Mouse (Mus musculus) liver, embryonic 14.5 days (tissue): ENCODE data around the gene Mpc2. TPM values are rescaled to one million over a fixed set of nuclear protein-coding genes. Genes with fewer than 3 reads are reported as not detected.

Experiments
- ATAC-seq: fragments of 200-750 bp; cut with Nextera tagmentation; 2 replicates; pipeline ENCODE4 v1.8.0; 2017; ENCODE audit warnings: moderate number of reproducible peaks, mild to moderate bottlenecking, moderate library complexity; ENCODE audit not compliant: insufficient read depth
- DNase-seq, 3 experiments: peaks; one replicate each; pipeline ENCODE4 v3.0.0-alpha.2; 2012 to 2013; ENCODE audit warnings: low read depth in 3 of 3, low spot score in 3 of 3
- H3K27ac ChIP-seq: fragments of 300-500 bp; sonication (generic); 2 replicates; pipeline ENCODE4 v1.5.1; 2014; ENCODE audit warnings: moderate library complexity, mild to moderate bottlenecking, control low read depth, inconsistent platforms
- H3K27me3 ChIP-seq: fragments of 300-500 bp; sonication (generic); 2 replicates; pipeline ENCODE4 v1.6.1; 2014; ENCODE audit warnings: mild to moderate bottlenecking, low read length, moderate library complexity; ENCODE audit not compliant: control insufficient read depth, insufficient read depth
- H3K36me3 ChIP-seq: fragments of 300-500 bp; sonication (generic); replicated peaks from 2 replicates; pipeline ENCODE4 v1.6.1; 2014; ENCODE audit warnings: low read depth; ENCODE audit not compliant: control insufficient read depth, insufficient read depth
- H3K4me1 ChIP-seq, 2 experiments: fragments of 200-500 bp in 1 of 2; fragments of 300-500 bp in 1 of 2; sonication (generic) in 1 of 2; replicated peaks; 2 replicates each; pipeline ENCODE4 v1.6.1; 2012 to 2014; ENCODE audit warnings: antibody characterized with exemption in 1 of 2, inconsistent platforms in 1 of 2, low read length in 1 of 2; ENCODE audit not compliant: control insufficient read depth in 2 of 2, insufficient read depth in 2 of 2
- H3K4me2 ChIP-seq: fragments of 300-500 bp; sonication (generic); 2 replicates; pipeline ENCODE4 v1.6.1; 2014; ENCODE audit warnings: low read depth, mild to moderate bottlenecking, control low read depth, moderate library complexity
- H3K4me3 ChIP-seq, 2 experiments: fragments of 200-500 bp in 1 of 2; fragments of 300-500 bp in 1 of 2; sonication (generic) in 1 of 2; 2 replicates each; pipeline ENCODE4 v1.5.1; 2012 to 2014; ENCODE audit warnings: low read depth in 2 of 2, low read length in 2 of 2, mild to moderate bottlenecking in 2 of 2, control low read depth in 1 of 2, inconsistent platforms in 1 of 2, moderate library complexity in 1 of 2; ENCODE audit not compliant: insufficient read depth in 1 of 2
- H3K9ac ChIP-seq: fragments of 300-500 bp; sonication (generic); replicated peaks from 2 replicates; pipeline ENCODE4 v1.6.1; 2014; ENCODE audit warnings: mild to moderate bottlenecking, control low read depth, moderate library complexity
- H3K9me3 ChIP-seq: fragments of 300-500 bp; sonication (generic); 2 replicates; pipeline ENCODE4 v1.6.1; 2016; ENCODE audit warnings: low read length, mixed read lengths; ENCODE audit not compliant: control insufficient read depth
- CTCF ChIP-seq: IDR thresholded peaks from 2 replicates; pipeline ENCODE4 v1.5.1; 2016; ENCODE audit warnings: antibody characterized with exemption, low read depth, control low read depth
- EP300 ChIP-seq: IDR thresholded peaks from 2 replicates; pipeline ENCODE4 v1.6.1; 2016; ENCODE audit warnings: antibody characterized with exemption, low read depth
- WGBS: fragments of 180-500 bp; shearing (Covaris S2); extraction: QIAGEN DNeasy Blood & Tissue Kit; methylation state at CpG from one replicate; pipeline ENCODE4 v1.1.7; 2014; ENCODE audit not compliant: insufficient replicate concordance; 5-methylcytosine and 5-hydroxymethylcytosine counted together
- polyA plus RNA-seq, 2 experiments: library from polyadenylated mRNA; depleted of rRNA in 1 of 2; stranded (reverse) in 1 of 2; unstranded in 1 of 2; fragments of >200 nt; fragmentation: Nextera tagmentation in 1 of 2; extraction: Ambion mirVana in 1 of 2; gene quantifications; 2 replicates each; pipeline versions ENCODE4 v1.2.1 to v1.2.3; 2012 to 2014

The Mpc2 gene
- polyA plus RNA-seq, 2 experiments, result 65.2 to 270 TPM

- Histone ChIP-seq H3K4me1 (peaks cover 8 to 9% of the 10 kb centered on the region in 2 experiments; a peak in 3 of 4 replicates), H3K9ac (peak overlapping the region; percentile 95), H3K4me2 (peak overlapping the region; percentile 88), H3K4me3 (peak overlapping the region; percentile 95 to 99), H3K36me3 (no peaks in the 10 kb centered on the region), H3K9me3 (no peaks in the 10 kb centered on the region), H3K27me3 (no peaks in the 10 kb centered on the region), H3K27ac (peak overlapping the region; percentile 97)
- DNase-seq (peak; percentile 99 to 100 (median 100)), ATAC-seq (peak; percentile 89)
- TF ChIP-seq CTCF, result peak; percentile 84
- 0 out of 2 replicates have a peak, but pooled peaks have one; percentile 4 for TF ChIP-seq EP300
- 0% methylated on average over 37 of the region's 41 CpGs for WGBS
Observed at GRCm38 (mm10) chr1:165460801-165461377, 452 bp downstream of the Mpc2 start.

GRCm38 (mm10) chr1:165461681-165462080 is 1.2 kb downstream of the Mpc2 start:
- Histone ChIP-seq H3K4me3 (peak overlapping the region; percentile 76 to 99), H3K27me3 (no peaks in the 10 kb centered on the region), H3K9ac (peak overlapping the region; percentile 95), H3K4me2 (peak overlapping the region; percentile 88), H3K4me1 (peaks cover 8 to 9% of the 10 kb centered on the region in 2 experiments; a peak in 3 of 4 replicates), H3K9me3 (no peaks in the 10 kb centered on the region), H3K27ac (peak overlapping the region; percentile 96), H3K36me3 (no peaks in the 10 kb centered on the region)
- TF ChIP-seq EP300, result no peak
- TF ChIP-seq CTCF, result no peak
- WGBS, result 1% methylated on average over 9 of the region's 9 CpGs
- ATAC-seq, result no peak
- no peak for DNase-seq

- Histone ChIP-seq H3K4me1 (peaks cover 8 to 9% of the 10 kb centered on the region in 2 experiments; a peak in 3 of 4 replicates), H3K36me3 (no peaks in the 10 kb centered on the region), H3K9ac (no peak overlapping the region), H3K27me3 (no peaks in the 10 kb centered on the region), H3K9me3 (no peaks in the 10 kb centered on the region), H3K27ac (no peak overlapping the region), H3K4me2 (peak overlapping the region; percentile 51), H3K4me3 (peak overlapping the region in 1 of 2 experiments; percentile 23; a peak in 1 of 4 replicates)
- DNase-seq (no peak), ATAC-seq (no peak)
- TF ChIP-seq CTCF (no peak), EP300 (no peak)
- WGBS, result 59% methylated on average over 1 of the region's 1 CpGs
Observed at GRCm38 (mm10) chr1:165462861-165463260, 2.4 kb downstream of the Mpc2 start.

- Histone ChIP-seq H3K4me1 (peaks cover 0 to 13% of the 10 kb centered on the region in 2 experiments; a peak in 2 of 4 replicates), H3K27me3 (no peaks in the 10 kb centered on the region), H3K4me3 (no peak overlapping the region), H3K27ac (no peak overlapping the region), H3K9me3 (no peaks in the 10 kb centered on the region), H3K36me3 (no peaks in the 10 kb centered on the region), H3K9ac (no peak overlapping the region), H3K4me2 (no peak overlapping the region)
- DNase-seq (no peak), ATAC-seq (no peak)
- 63% methylated on average over 3 of the region's 3 CpGs for WGBS
- no peak for TF ChIP-seq CTCF
- TF ChIP-seq EP300, result no peak
Observed at GRCm38 (mm10) chr1:165464574-165464973, 4.1 kb downstream of the Mpc2 start.

GRCm38 (mm10) chr1:165468971-165469370 is 8.5 kb downstream of the Mpc2 start:
- DNase-seq (no peak), ATAC-seq (no peak)
- Histone ChIP-seq H3K36me3 (no peaks in the 10 kb centered on the region), H3K4me2 (peak overlapping the region; percentile 17), H3K4me1 (peaks cover 2 to 6% of the 10 kb centered on the region in 2 experiments; a peak in 1 of 4 replicates), H3K9me3 (no peaks in the 10 kb centered on the region), H3K9ac (no peak overlapping the region), H3K27ac (no peak overlapping the region), H3K27me3 (no peaks in the 10 kb centered on the region), H3K4me3 (no peak overlapping the region)
- TF ChIP-seq EP300 (no peak), CTCF (no peak)
